Mouse (Mus musculus) R1 (cell line): Measurements from ENCODE around the gene Ppard.

Source experiments
- DNase-seq: peaks from one replicate; pipeline ENCODE4 v3.0.0-alpha.2; 2018; ENCODE audit warnings: low read depth, low spot score

Ppard gene

GRCm38 (mm10) chr17:28232475-28233060 is at the start of gene Ppard:
TSS of gene Ppard (plus strand) at chr17:28232700.
- peak; percentile 96 for DNase-seq

- no peak for DNase-seq
Measured at GRCm38 (mm10) chr17:28184971-28185638, 47.4 kb upstream of the Ppard start.

GRCm38 (mm10) chr17:28188313-28188712 is 44.2 kb upstream of the Ppard start:
- DNase-seq: no peak

- peak; percentile 39 for DNase-seq
Measured at GRCm38 (mm10) chr17:28192754-28193153, 39.7 kb upstream of the Ppard start.

GRCm38 (mm10) chr17:28193559-28193958 is 38.9 kb upstream of the Ppard start:
- no peak for DNase-seq

- no peak for DNase-seq
Measured at GRCm38 (mm10) chr17:28195033-28195432, 37.5 kb upstream of the Ppard start.

GRCm38 (mm10) chr17:28197646-28198045 is 34.9 kb upstream of the Ppard start:
- DNase-seq: no peak

- DNase-seq: no peak
Measured at GRCm38 (mm10) chr17:28201982-28202381, 30.5 kb upstream of the Ppard start.

- DNase-seq: peak; percentile 84
Measured at GRCm38 (mm10) chr17:28204052-28204720, 28.3 kb upstream of the Ppard start.

GRCm38 (mm10) chr17:28205443-28205842 is 27.1 kb upstream of the Ppard start:
- no peak for DNase-seq

- DNase-seq: no peak
Measured at GRCm38 (mm10) chr17:28207092-28207491, 25.4 kb upstream of the Ppard start.

- peak; percentile 89 for DNase-seq
Measured at GRCm38 (mm10) chr17:28207591-28208313, 24.7 kb upstream of the Ppard start, which contains the start of gene Def6. TSS of gene Def6 (plus strand) at chr17:28207778.

- no peak for DNase-seq
Measured at GRCm38 (mm10) chr17:28208314-28208612, 24.2 kb upstream of the Ppard start.

- DNase-seq: no peak
Measured at GRCm38 (mm10) chr17:28209457-28210110, 22.9 kb upstream of the Ppard start.

- peak; percentile 38 for DNase-seq
Measured at GRCm38 (mm10) chr17:28211921-28212341, 20.6 kb upstream of the Ppard start.

- peak; percentile 66 for DNase-seq
Measured at GRCm38 (mm10) chr17:28212391-28212790, 20.1 kb upstream of the Ppard start.

GRCm38 (mm10) chr17:28213236-28213635 is 19.3 kb upstream of the Ppard start:
- DNase-seq: peak; percentile 69

- peak; percentile 57 for DNase-seq
Measured at GRCm38 (mm10) chr17:28216791-28217190, 15.7 kb upstream of the Ppard start.

- peak; percentile 96 for DNase-seq
Measured at GRCm38 (mm10) chr17:28217721-28218649, 14.5 kb upstream of the Ppard start.

- DNase-seq: peak; percentile 88
Measured at GRCm38 (mm10) chr17:28222463-28222862, 10.0 kb upstream of the Ppard start.
